Mouse (Mus musculus) intestine, embryonic 14.5 days (tissue): Measurements from ENCODE around the gene Vcp. TPM values are rescaled to one million over a fixed set of nuclear protein-coding genes. Genes with fewer than 3 reads are reported as not detected.

Experiments
- ATAC-seq: fragments of 200-750 bp; cut with Nextera tagmentation; replicated peaks from 2 replicates; pipeline ENCODE4 v1.8.0; 2017; ENCODE audit warnings: low read depth, moderate number of reproducible peaks, moderate TSS enrichment, moderate library complexity; ENCODE audit not compliant: low FRiP score, low TSS enrichment
- DNase-seq: peaks from one replicate; pipeline ENCODE4 v3.0.0-alpha.2; 2018; ENCODE audit warnings: low spot score
- H3K27ac ChIP-seq: fragments of 300-500 bp; sonication (generic); 2 replicates; pipeline ENCODE4 v1.5.1; 2014; ENCODE audit warnings: low read depth, mild to moderate bottlenecking, control low read depth
- H3K27me3 ChIP-seq: fragments of 300-500 bp; sonication (generic); replicated peaks from 2 replicates; pipeline ENCODE4 v1.6.1; 2014; ENCODE audit warnings: low read length, control low read depth; ENCODE audit not compliant: control insufficient read depth, insufficient read depth
- H3K36me3 ChIP-seq: fragments of 300-500 bp; sonication (generic); 2 replicates; pipeline ENCODE4 v1.6.1; 2014; ENCODE audit warnings: low read length, control low read depth; ENCODE audit not compliant: control insufficient read depth, insufficient read depth
- H3K4me1 ChIP-seq: fragments of 300-500 bp; sonication (generic); replicated peaks from 2 replicates; pipeline ENCODE4 v1.6.1; 2014; ENCODE audit warnings: low read length, control low read depth, mixed read lengths; ENCODE audit not compliant: control insufficient read depth, insufficient read depth
- H3K4me2 ChIP-seq: fragments of 300-500 bp; sonication (generic); 2 replicates; pipeline ENCODE4 v1.6.1; 2014; ENCODE audit warnings: low read length
- H3K4me3 ChIP-seq: fragments of 300-500 bp; sonication (generic); 2 replicates; pipeline ENCODE4 v1.5.1; 2014; ENCODE audit warnings: low read depth, low read length, control low read depth, mixed read lengths
- H3K9ac ChIP-seq: fragments of 300-500 bp; sonication (generic); 2 replicates; pipeline ENCODE4 v1.6.1; 2014; ENCODE audit warnings: mild to moderate bottlenecking, low read length
- H3K9me3 ChIP-seq: fragments of 300-500 bp; sonication (generic); 2 replicates; pipeline ENCODE4 v1.6.1; 2016; ENCODE audit warnings: low read length, control low read depth; ENCODE audit not compliant: control insufficient read depth
- WGBS: fragments of 180-500 bp; shearing (Covaris S2); extraction: QIAGEN DNeasy Blood & Tissue Kit; methylation state at CpG from one replicate; pipeline ENCODE4 v1.1.7; 2014; 5-methylcytosine and 5-hydroxymethylcytosine counted together
- polyA plus RNA-seq: library from polyadenylated mRNA; unstranded; fragments of >200 nt; fragmentation: Nextera tagmentation; extraction: Ambion mirVana; gene quantifications from 2 replicates; pipeline ENCODE4 v1.2.1, GENCODE M21; 2014

The Vcp gene
- polyA plus RNA-seq, 1 experiment from 2014 or later = 481 TPM

DNA sequence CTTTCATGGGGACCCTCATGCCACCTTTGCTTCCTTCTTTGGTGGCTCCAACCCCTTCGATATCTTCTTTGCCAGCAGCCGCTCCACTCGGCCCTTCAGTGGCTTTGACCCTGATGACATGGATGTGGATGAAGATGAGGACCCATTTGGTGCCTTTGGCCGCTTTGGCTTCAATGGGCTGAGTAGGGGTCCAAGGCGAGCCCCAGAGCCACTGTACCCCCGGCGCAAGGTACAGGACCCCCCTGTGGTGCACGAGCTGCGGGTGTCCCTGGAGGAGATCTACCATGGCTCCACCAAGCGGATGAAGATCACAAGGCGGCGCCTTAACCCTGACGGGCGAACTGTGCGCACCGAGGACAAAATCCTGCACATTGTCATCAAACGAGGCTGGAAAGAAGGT, 43.7 kb downstream of the Vcp start:
- ATAC-seq = no peak

DNA sequence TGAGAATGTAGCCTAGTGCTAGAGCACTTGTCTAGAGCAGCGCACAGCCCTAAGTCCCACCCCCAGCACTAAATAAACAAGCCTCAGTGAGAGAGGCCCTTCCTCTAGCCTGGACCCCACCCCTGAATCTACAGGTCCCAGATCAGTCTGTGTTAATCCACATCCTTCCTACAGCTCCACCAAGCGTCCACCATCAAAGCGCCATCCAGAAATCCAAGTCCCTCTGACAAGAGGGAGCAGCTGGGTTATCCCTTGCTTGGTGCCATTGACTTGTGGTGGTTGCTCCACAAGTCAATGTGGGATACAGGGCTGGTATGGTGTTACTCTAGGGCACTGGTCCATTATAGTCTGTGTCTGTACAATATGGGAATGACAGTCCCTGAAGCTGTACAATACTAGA, 45.1 kb downstream of the Vcp start:
- 85% methylated on average over 3 of the region's 3 CpGs for WGBS
- DNase-seq (no peak), ATAC-seq (no peak)
- H3K9me3 ChIP-seq = no peaks in the 10 kb centered on the region
- no peak overlapping the region for H3K4me2 ChIP-seq
- H3K27me3 ChIP-seq = no peaks in the 10 kb centered on the region
- no peak overlapping the region for H3K27ac ChIP-seq
- no peak overlapping the region for H3K4me3 ChIP-seq
- peaks cover 16% of the 10 kb centered on the region for H3K4me1 ChIP-seq
- peaks cover 17% of the 10 kb centered on the region for H3K36me3 ChIP-seq
- H3K9ac ChIP-seq = no peak overlapping the region

More for the DNA sequence above, 43.7 kb downstream of the Vcp start:
- 94% methylated on average over 17 of the region's 17 CpGs for WGBS
- Histone ChIP-seq H3K4me2 (no peak overlapping the region), H3K27ac (no peak overlapping the region), H3K27me3 (no peaks in the 10 kb centered on the region), H3K4me3 (no peak overlapping the region), H3K36me3 (peaks cover 17% of the 10 kb centered on the region), H3K4me1 (peaks cover 9% of the 10 kb centered on the region; the same call in 1 of the 2 replicates), H3K9me3 (no peaks in the 10 kb centered on the region), H3K9ac (no peak overlapping the region)
- DNase-seq = no peak

DNA sequence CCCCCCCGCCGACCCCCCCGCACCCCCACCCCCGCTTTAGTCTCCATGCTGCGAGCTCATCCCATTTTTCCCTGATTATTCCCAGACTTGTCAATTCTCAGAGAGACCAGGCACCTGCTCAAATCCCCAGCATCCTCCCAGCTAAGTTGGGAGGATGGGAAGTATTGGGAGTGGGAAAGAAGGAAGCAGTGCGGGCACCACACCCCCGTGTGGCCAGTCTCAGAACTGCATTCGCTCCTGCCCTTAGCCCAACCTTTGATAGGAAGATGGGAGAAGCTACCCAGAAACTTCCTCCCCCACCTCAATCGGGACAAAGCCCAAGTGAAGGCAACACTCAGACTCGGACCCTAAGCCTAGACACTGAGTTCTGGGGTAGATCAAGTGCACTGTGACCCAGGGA, 46.0 kb downstream of the Vcp start:
- Histone ChIP-seq H3K36me3 (peaks cover 17% of the 10 kb centered on the region), H3K9ac (no peak overlapping the region), H3K9me3 (no peaks in the 10 kb centered on the region), H3K27ac (no peak overlapping the region), H3K4me2 (no peak overlapping the region), H3K4me1 (peaks cover 16% of the 10 kb centered on the region), H3K27me3 (no peaks in the 10 kb centered on the region), H3K4me3 (no peak overlapping the region)
- no peak for ATAC-seq
- 10% methylated on average over 10 of the region's 10 CpGs for WGBS
- DNase-seq = peak; percentile 87

GRCm38 (mm10) chr4:42953435-42954094, 46.7 kb downstream of the Vcp start:
- H3K4me1 ChIP-seq = peaks cover 16% of the 10 kb centered on the region
- H3K4me2 ChIP-seq = no peak overlapping the region
- H3K9me3 ChIP-seq = no peaks in the 10 kb centered on the region
- DNase-seq (no peak), ATAC-seq (no peak)
- H3K4me3 ChIP-seq = no peak overlapping the region
- H3K36me3 ChIP-seq = peaks cover 17% of the 10 kb centered on the region
- H3K27ac ChIP-seq = peak overlapping the region; percentile 16; the same call in 1 of the 2 replicates
- no peak overlapping the region for H3K9ac ChIP-seq
- 33% methylated on average over 10 of the region's 10 CpGs for WGBS
- H3K27me3 ChIP-seq = no peaks in the 10 kb centered on the region

DNA sequence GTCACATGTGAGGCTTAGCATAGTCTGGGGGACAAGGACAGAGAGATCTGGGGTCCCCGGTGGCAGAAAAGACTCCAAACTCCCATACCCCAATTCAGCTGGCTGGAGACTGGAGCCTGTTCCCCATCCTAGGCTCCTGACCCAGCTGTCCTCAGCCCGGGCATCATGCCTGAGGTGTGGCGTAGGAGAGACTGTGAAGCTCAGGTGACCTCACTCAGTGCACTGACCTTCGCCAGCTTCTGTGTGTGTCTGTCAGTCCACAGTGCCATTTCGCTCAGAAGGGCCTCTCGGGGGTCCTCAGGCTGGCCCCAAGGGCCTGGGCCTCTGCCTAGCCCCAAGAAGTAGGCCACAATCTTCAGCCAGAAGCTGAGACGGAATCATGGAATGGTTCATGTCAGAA, 47.7 kb downstream of the Vcp start:
- H3K9me3 ChIP-seq = no peaks in the 10 kb centered on the region
- H3K4me3 ChIP-seq = no peak overlapping the region
- peaks cover 7% of the 10 kb centered on the region; the same call in 1 of the 2 replicates for H3K27me3 ChIP-seq
- DNase-seq (no peak), ATAC-seq (no peak)
- no peak overlapping the region for H3K4me2 ChIP-seq
- H3K36me3 ChIP-seq = peaks cover 14% of the 10 kb centered on the region
- H3K9ac ChIP-seq = no peak overlapping the region
- no peak overlapping the region for H3K27ac ChIP-seq
- 83% methylated on average over 7 of the region's 7 CpGs for WGBS
- peaks cover 16% of the 10 kb centered on the region for H3K4me1 ChIP-seq

- Histone ChIP-seq H3K27ac (no peak overlapping the region), H3K4me1 (peaks cover 16% of the 10 kb centered on the region), H3K4me2 (peak overlapping the region; percentile 52; the same call in 1 of the 2 replicates), H3K9me3 (no peaks in the 10 kb centered on the region), H3K4me3 (no peak overlapping the region), H3K36me3 (peaks cover 3% of the 10 kb centered on the region; the same call in 1 of the 2 replicates), H3K27me3 (peaks cover 9% of the 10 kb centered on the region; the same call in 1 of the 2 replicates), H3K9ac (no peak overlapping the region)
- 63% methylated on average over 11 of the region's 11 CpGs for WGBS
- DNase-seq (peak; percentile 55), ATAC-seq (no peak)
Observed at GRCm38 (mm10) chr4:42951206-42952195, 48.8 kb downstream of the Vcp start.

DNA sequence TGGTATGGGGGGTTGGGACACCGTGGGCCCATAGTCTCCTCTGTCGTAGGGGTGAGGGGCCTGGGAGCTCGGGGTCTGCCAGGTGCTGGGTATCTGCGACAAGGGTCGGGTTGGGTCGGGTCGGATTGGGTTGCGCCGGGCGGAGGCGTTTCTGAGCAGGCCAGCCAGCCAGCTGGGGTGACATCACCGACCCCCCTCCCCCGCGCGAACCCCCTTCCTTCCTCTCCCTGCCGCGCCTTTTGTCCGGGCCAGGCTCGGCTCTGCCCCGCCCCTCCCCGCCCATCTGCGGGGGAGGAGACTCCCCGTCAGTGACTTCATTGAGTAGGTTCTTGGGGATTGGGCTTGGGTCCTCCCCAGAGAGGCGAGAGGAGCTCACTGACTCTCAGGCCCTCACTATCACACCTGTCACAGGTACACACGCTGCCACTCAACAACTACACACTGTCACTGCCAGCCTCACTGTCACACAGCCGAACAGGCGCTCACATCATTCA, 50.2 kb downstream of the Vcp start:
- Histone ChIP-seq H3K36me3 (no peaks in the 10 kb centered on the region), H3K4me3 (peak overlapping the region; percentile 78), H3K27me3 (peaks cover 12% of the 10 kb centered on the region; the same call in 1 of the 2 replicates), H3K9me3 (no peaks in the 10 kb centered on the region), H3K4me2 (peak overlapping the region; percentile 52), H3K4me1 (peaks cover 16% of the 10 kb centered on the region), H3K9ac (peak overlapping the region; percentile 93), H3K27ac (peak overlapping the region; percentile 87)
- 1% methylated on average over 27 of the region's 27 CpGs for WGBS
- ATAC-seq (peak; percentile 78), DNase-seq (peak; percentile 91)

GRCm38 (mm10) chr4:42949676-42950051, 50.6 kb downstream of the Vcp start, which contains the start of gene Dnajb5:
Gene Dnajb5 (plus strand): TSS chr4:42949814.
- under 1% methylated on average over 39 of the region's 39 CpGs for WGBS

More at GRCm38 (mm10) chr4:42949676-42950051, 50.6 kb downstream of the Vcp start, which contains the start of gene Dnajb5:
- Histone ChIP-seq H3K4me2 (peak within 1 kb of the TSS; percentile 52), H3K4me3 (peak within 1 kb of the TSS; percentile 78), H3K4me1 (peaks cover 16% of the 10 kb centered on the region), H3K9ac (peak within 1 kb of the TSS; percentile 93), H3K27ac (peak within 1 kb of the TSS; percentile 87), H3K27me3 (peaks cover 12% of the 10 kb centered on the region; the same call in 1 of the 2 replicates), H3K9me3 (no peaks in the 10 kb centered on the region), H3K36me3 (no peaks in the 10 kb centered on the region)
- DNase-seq = peak; percentile 98
- ATAC-seq = peak; percentile 96
